Mouse (Mus musculus) liver, embryonic 15.5 days (tissue): ENCODE data around the gene Grin2d. TPM values are rescaled to one million over a fixed set of nuclear protein-coding genes. Genes with fewer than 3 reads are reported as not detected.
"Not testable (repeated sequence)": the region's sequence is repeated elsewhere in the genome, so short reads cannot be mapped to it uniquely, and the experiment has no call there.

Experiments
- ATAC-seq: fragments of 200-750 bp; cut with Nextera tagmentation; 2 replicates; pipeline ENCODE4 v1.8.0; 2017; ENCODE audit warnings: moderate number of reproducible peaks, mild to moderate bottlenecking, moderate library complexity; ENCODE audit not compliant: insufficient read depth
- H3K27ac ChIP-seq: fragments of 300-500 bp; sonication (generic); replicated peaks from 2 replicates; pipeline ENCODE4 v1.5.1; 2015; ENCODE audit warnings: mild to moderate bottlenecking, inconsistent platforms
- H3K27me3 ChIP-seq: fragments of 300-500 bp; sonication (generic); 2 replicates; pipeline ENCODE4 v1.6.1; 2015; ENCODE audit warnings: mild to moderate bottlenecking, inconsistent platforms
- H3K36me3 ChIP-seq: fragments of 300-500 bp; sonication (generic); replicated peaks from 2 replicates; pipeline ENCODE4 v1.6.1; 2015; ENCODE audit warnings: moderate library complexity, mild to moderate bottlenecking, inconsistent platforms
- H3K4me1 ChIP-seq: fragments of 300-500 bp; sonication (generic); replicated peaks from 2 replicates; pipeline ENCODE4 v1.6.1; 2015; ENCODE audit warnings: inconsistent platforms
- H3K4me2 ChIP-seq: fragments of 300-500 bp; sonication (generic); 2 replicates; pipeline ENCODE4 v1.6.1; 2015; ENCODE audit warnings: moderate library complexity, mild to moderate bottlenecking, inconsistent platforms
- H3K4me3 ChIP-seq: fragments of 300-500 bp; sonication (generic); replicated peaks from 2 replicates; pipeline ENCODE4 v1.5.1; 2015; ENCODE audit warnings: mild to moderate bottlenecking, inconsistent platforms
- H3K9ac ChIP-seq: fragments of 300-500 bp; sonication (generic); 2 replicates; pipeline ENCODE4 v1.6.1; 2015; ENCODE audit warnings: moderate library complexity, mild to moderate bottlenecking, inconsistent platforms
- H3K9me3 ChIP-seq: fragments of 300-500 bp; sonication (generic); replicated peaks from 2 replicates; pipeline ENCODE4 v1.6.1; 2016; ENCODE audit warnings: inconsistent platforms
- WGBS: fragments of 180-500 bp; shearing (Covaris S2); methylation state at CpG from one replicate; pipeline ENCODE4 v1.1.7; 2015; ENCODE audit warnings: mixed read lengths; ENCODE audit not compliant: insufficient replicate concordance; 5-methylcytosine and 5-hydroxymethylcytosine counted together
- polyA plus RNA-seq: library from polyadenylated mRNA; unstranded; fragments of >200 nt; fragmentation: Nextera tagmentation; extraction: Ambion mirVana; gene quantifications from 2 replicates; pipeline ENCODE4 v1.2.1, GENCODE M21; 2015

Gene Grin2d
- polyA plus RNA-seq, 1 experiment from 2014 or later, result 0.05 TPM

DNA sequence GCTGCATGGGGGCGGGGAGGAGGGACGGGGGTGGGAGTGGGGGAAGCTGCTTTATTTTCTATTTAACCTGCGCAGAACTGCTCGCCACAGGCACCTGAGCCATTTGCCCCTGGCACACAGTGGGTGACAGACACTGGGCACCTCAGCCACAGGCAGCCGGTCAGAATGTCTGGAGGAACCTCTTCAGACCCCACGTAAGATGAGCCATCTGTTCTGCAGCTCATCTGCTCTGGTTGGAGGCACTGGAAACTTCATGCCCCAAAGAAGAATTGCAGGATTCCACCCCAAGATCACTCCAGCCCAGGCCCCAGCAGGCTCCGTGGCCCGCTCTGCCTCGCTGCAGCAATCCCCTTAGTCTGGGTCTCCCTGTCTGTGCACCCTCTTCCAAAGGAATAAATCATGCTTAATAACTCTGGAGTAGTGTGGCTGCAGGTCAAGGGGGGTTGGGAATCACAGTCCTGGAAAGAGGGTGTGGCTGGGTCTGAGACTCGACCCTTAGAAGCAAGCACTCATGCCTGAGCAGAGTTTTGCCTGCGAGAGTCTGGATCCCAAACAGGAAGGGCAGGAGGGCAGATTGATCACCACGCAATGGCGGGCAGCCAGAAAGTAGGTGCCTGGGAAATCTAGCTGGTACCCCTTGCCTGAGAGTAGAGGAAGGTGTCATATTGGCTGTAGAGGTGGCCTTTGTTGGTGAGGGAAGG, 39.0 kb upstream of the Grin2d start:
- Histone ChIP-seq H3K9ac (no peak overlapping the region), H3K4me1 (peaks cover 59% of the 10 kb centered on the region), H3K36me3 (peaks cover 31% of the 10 kb centered on the region), H3K4me2 (peak overlapping the region; percentile 55), H3K9me3 (no peaks in the 10 kb centered on the region), H3K4me3 (peak overlapping the region; percentile 45), H3K27me3 (no peaks in the 10 kb centered on the region), H3K27ac (peak overlapping the region; percentile 45; the same call in 1 of the 2 replicates)
- WGBS, result 37% methylated on average over 13 of the region's 13 CpGs
- ATAC-seq, result 0 out of 2 replicates have a peak, but pooled peaks have one; percentile 1

DNA sequence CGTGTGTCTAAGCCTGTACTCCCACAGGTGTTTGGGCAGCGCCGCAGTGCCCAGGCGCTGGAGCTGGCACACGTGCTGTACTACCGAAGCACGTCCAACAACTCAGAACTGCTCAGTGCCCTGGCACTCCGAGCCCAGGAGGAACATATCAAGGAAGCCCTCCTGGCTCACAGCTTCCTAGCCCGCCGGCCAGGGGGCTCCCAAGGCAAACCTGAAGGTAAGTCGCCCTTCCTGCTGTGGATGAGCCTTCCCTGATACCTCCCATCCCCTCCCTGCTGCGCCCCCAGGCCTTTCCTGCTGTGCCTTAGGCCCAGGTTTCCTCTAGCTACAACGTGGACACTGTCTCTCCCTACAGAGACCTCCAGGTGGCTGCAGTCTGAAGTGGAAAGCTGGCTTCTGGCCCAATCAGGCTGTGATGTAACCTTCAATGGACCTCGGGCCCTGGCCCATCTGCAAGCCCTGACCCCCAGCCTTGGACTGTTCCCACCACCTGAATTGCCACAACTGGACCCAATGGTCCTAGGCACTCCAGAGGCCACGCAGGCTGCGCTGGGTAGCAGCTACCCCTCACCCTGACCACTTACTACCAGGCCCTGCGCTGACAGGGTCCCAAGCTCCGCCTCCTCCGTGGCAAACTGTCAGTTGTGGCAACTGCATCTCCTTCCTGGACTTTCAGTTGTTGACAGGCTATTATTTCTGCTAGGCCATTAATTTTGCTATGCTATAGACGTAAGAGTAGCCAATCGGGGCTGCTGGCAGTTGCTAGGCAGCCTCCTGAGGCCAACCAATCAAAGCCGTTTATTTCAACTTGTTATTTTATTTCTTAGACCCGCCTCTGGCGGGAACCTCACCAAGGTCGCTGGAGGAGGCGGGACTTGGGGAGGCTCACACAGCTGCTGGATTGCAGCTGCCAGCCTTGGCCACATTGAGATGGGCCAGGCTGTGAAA, 38.2 kb upstream of the Grin2d start:
- Histone ChIP-seq H3K4me1 (peaks cover 51% of the 10 kb centered on the region), H3K9me3 (no peaks in the 10 kb centered on the region), H3K27me3 (no peaks in the 10 kb centered on the region), H3K4me2 (peak overlapping the region; percentile 55), H3K27ac (peak overlapping the region; percentile 45), H3K9ac (peak overlapping the region; percentile 35), H3K36me3 (peaks cover 31% of the 10 kb centered on the region), H3K4me3 (peak overlapping the region; percentile 45)
- WGBS, result 40% methylated on average over 26 of the region's 26 CpGs
- peak; percentile 43 for ATAC-seq

DNA sequence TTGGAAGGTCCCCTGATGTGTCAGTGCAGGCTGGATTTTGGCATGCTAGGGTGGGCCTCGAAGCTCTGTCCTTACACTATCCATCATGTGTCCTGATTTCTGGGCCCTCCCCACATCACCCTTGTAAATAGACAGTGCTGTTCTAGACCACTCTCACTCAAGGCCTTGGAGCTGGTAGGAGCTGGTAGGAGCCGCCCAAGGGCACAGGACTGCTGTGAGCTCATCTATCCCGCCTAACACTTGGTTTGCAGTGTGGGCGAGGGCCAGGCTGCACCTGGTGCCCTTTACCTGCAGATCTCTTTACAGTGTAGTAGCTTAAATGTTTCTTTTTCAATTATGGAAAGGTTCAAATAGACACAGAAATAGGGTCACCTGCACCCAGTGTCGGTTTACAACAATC, 36.8 kb upstream of the Grin2d start:
- H3K4me3 ChIP-seq, result no peak overlapping the region
- WGBS, result 72% methylated on average over 5 of the region's 5 CpGs
- no peak overlapping the region for H3K4me2 ChIP-seq
- no peak for ATAC-seq
- no peaks in the 10 kb centered on the region for H3K9me3 ChIP-seq
- peaks cover 41% of the 10 kb centered on the region for H3K36me3 ChIP-seq
- H3K27ac ChIP-seq, result no peak overlapping the region
- H3K9ac ChIP-seq, result no peak overlapping the region
- no peaks in the 10 kb centered on the region for H3K27me3 ChIP-seq
- H3K4me1 ChIP-seq, result peaks cover 37% of the 10 kb centered on the region

DNA sequence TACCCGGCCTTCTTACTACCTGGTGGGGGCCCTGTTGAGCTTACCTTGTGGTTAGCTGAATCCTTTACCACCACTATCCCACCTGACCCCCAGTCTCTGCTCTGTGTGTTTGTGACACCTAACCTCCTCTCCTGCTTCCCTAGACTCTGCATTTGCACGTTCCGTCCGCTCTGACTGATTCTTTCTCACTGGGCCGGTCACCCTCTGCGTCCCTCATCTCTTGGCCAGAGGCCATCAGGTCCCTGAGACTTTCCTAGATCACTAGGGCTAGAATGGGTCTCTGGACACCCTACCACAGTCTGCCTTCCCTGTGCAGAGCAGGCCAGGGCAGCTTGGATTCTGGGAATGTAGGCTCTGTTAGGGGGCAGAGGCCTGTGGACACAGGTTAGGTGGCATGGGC, 35.9 kb upstream of the Grin2d start:
- Histone ChIP-seq H3K4me1 (peaks cover 28% of the 10 kb centered on the region), H3K4me3 (no peak overlapping the region), H3K4me2 (no peak overlapping the region), H3K36me3 (peaks cover 48% of the 10 kb centered on the region), H3K27ac (no peak overlapping the region), H3K9me3 (no peaks in the 10 kb centered on the region), H3K9ac (no peak overlapping the region), H3K27me3 (no peaks in the 10 kb centered on the region)
- WGBS, result 70% methylated on average over 6 of the region's 6 CpGs
- ATAC-seq, result no peak

DNA sequence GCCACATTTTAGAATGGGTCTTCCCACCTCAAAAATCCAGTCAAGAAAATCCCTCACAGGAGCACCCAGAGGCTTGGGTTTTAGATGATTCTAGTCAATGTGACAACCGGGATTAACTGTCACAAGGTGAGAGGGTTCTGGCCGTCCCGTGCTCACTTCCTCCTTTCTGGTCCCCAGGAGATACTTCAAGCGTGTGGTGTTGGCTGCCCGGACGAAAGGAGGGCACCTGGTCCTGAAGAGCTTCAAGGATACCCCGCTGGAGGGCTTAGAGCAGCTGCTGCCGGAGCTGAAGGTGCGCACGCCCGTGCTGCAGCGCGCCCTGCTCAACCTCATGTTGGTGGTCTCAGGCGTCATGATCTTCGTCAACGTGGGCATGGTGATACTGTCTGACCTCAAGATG, 31.0 kb upstream of the Grin2d start:
- H3K4me1 ChIP-seq, result no peaks in the 10 kb centered on the region
- H3K27me3 ChIP-seq, result no peaks in the 10 kb centered on the region
- no peak overlapping the region for H3K27ac ChIP-seq
- peaks cover 55% of the 10 kb centered on the region for H3K36me3 ChIP-seq
- no peaks in the 10 kb centered on the region for H3K9me3 ChIP-seq
- ATAC-seq, result no peak
- no peak overlapping the region for H3K9ac ChIP-seq
- no peak overlapping the region for H3K4me3 ChIP-seq
- WGBS, result 77% methylated on average over 16 of the region's 16 CpGs
- no peak overlapping the region for H3K4me2 ChIP-seq

DNA sequence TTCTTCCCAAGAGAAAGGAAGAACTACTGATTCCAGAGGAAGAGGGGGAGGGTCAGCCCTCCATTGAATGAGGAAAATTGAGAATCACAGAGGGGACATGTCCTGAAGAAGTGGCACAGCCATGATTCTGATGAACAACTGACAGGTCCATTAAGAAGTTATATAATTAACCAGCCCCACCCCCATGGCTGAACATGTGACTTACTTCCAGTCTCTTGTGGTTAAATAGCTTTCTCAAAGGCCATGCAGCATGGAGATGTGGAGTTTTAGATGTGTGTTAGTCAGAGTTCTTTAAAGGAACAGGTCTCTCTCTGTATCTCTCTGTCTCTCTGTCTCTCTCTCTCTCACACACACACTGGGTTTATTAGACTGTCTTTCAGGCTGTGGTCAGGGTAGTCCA, 30.2 kb upstream of the Grin2d start:
- no peaks in the 10 kb centered on the region for H3K4me1 ChIP-seq
- H3K27ac ChIP-seq, result no peak overlapping the region
- no peak overlapping the region for H3K4me2 ChIP-seq
- H3K27me3 ChIP-seq, result no peaks in the 10 kb centered on the region
- peaks cover 7% of the 10 kb centered on the region; the same call in 1 of the 2 replicates for H3K9me3 ChIP-seq
- H3K9ac ChIP-seq, result no peak overlapping the region
- no peak overlapping the region for H3K4me3 ChIP-seq
- ATAC-seq, result no peak
- peaks cover 56% of the 10 kb centered on the region for H3K36me3 ChIP-seq

DNA sequence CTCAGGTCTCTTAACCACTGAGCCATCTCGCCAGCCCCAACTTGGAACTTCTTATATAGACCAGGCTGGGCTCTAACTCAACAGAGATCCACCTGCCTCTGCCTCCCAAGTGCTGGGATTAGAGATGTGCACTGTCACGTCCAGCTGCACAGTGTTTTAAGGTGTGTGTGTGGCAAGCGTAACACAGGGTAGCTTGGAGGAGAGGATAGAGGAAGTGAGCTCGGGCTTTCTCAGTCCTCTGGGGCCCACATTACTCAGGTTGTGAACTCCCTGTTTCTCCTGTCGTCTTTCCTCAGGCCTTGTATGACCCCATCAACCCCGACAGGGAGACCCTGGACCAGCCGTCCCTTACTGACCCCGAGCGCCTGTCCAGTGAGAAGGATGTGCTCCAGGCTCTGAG, 28.4 kb upstream of the Grin2d start:
- WGBS, result 62% methylated on average over 9 of the region's 9 CpGs

DNA sequence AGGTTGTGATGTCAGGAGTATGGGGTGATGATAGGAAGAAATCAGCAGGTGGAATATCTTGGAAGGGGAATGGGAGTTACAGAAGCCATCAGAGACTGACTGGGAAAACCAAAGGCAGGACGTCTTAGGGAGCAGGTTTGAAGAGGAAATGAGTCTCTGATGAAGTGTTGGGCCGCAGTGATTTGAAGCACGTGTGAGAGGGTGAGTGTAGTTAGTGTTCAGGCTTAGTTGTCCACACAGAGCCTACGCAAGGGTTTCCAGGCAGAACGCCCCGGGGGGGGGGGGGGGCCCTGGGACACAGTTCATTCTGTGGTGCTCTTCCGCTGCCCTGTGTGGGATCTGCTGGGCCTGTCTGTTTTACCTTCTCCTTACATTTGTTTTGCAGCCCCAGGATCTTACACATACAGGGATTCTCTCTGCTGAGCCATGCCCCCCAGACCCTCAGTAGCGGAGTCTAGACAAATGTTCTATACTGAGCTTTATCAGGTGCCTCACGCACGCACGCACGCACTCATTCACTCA, 24.4 kb upstream of the Grin2d start:
- no peak overlapping the region for H3K9ac ChIP-seq
- WGBS, result 69% methylated on average over 12 of the region's 12 CpGs
- H3K27me3 ChIP-seq, result no peaks in the 10 kb centered on the region
- H3K4me1 ChIP-seq, result peaks cover 18% of the 10 kb centered on the region
- no peak for ATAC-seq
- H3K4me3 ChIP-seq, result no peak overlapping the region
- no peak overlapping the region for H3K27ac ChIP-seq
- H3K4me2 ChIP-seq, result no peak overlapping the region
- peaks cover 9% of the 10 kb centered on the region; the same call in 1 of the 2 replicates for H3K9me3 ChIP-seq
- H3K36me3 ChIP-seq, result peaks cover 13% of the 10 kb centered on the region; the same call in 1 of the 2 replicates

More for the DNA sequence above, 28.4 kb upstream of the Grin2d start:
- Histone ChIP-seq H3K27ac (no peak overlapping the region), H3K27me3 (no peaks in the 10 kb centered on the region), H3K9ac (no peak overlapping the region), H3K4me2 (no peak overlapping the region), H3K4me3 (no peak overlapping the region), H3K9me3 (peaks cover 9% of the 10 kb centered on the region; the same call in 1 of the 2 replicates), H3K36me3 (peaks cover 45% of the 10 kb centered on the region), H3K4me1 (peaks cover 3% of the 10 kb centered on the region)
- no peak for ATAC-seq

DNA sequence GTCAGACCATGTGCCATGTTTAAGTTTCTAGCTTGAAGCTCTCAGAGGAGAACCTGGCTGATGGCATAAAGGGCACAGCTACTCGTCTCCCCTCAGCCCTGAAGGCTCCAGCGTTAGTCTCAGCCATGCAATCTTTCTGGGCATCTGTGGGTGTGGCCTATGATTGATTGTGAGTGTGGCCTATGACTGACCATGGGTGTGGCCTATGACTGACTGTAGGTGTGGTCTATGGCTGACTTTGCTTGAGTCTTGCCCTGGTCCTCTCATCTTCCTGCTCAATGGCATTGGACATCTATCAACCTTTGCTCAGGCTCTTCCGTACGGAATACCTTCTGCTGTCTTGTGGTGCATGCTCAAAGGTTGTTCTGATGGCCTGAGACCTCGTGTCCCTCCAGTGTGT, 23.4 kb upstream of the Grin2d start:
- Histone ChIP-seq H3K36me3 (peaks cover 8% of the 10 kb centered on the region; the same call in 1 of the 2 replicates), H3K9ac (no peak overlapping the region), H3K27ac (no peak overlapping the region), H3K4me3 (no peak overlapping the region), H3K27me3 (no peaks in the 10 kb centered on the region), H3K4me1 (peaks cover 26% of the 10 kb centered on the region), H3K4me2 (no peak overlapping the region), H3K9me3 (peaks cover 9% of the 10 kb centered on the region; the same call in 1 of the 2 replicates)
- no peak for ATAC-seq
- 45% methylated on average over 5 of the region's 5 CpGs for WGBS

DNA sequence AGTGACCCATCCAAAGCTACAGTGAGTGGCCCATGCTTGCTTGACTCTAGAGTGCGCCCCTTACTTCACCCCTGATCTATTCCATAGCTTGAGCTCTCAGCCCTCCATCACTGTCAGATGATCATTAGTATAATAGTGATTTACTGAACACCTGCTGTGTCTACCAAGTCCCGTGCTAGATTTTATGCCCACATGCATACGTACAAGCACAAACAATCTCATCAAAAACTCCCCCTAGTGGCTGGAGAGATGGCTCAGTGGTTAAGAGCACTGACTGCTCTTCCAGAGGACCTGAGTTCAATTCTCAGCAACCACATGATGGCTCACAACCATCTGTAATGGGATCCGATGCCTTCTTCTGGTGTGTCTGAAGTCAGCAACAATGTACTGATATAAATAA, 19.9 kb upstream of the Grin2d start:
- H3K4me2 ChIP-seq, result peak overlapping the region; percentile 88
- peaks cover 35% of the 10 kb centered on the region for H3K4me1 ChIP-seq
- peak overlapping the region; percentile 62 for H3K4me3 ChIP-seq
- H3K36me3 ChIP-seq, ATAC-seq, H3K27me3 ChIP-seq, H3K9me3 ChIP-seq: not testable (repeated sequence)
- 0 out of 2 replicates have a peak overlapping the region, but pooled peaks have one; percentile 56 for H3K9ac ChIP-seq
- WGBS, result 40% methylated on average over 4 of the region's 4 CpGs
- H3K27ac ChIP-seq, result peak overlapping the region; percentile 81

DNA sequence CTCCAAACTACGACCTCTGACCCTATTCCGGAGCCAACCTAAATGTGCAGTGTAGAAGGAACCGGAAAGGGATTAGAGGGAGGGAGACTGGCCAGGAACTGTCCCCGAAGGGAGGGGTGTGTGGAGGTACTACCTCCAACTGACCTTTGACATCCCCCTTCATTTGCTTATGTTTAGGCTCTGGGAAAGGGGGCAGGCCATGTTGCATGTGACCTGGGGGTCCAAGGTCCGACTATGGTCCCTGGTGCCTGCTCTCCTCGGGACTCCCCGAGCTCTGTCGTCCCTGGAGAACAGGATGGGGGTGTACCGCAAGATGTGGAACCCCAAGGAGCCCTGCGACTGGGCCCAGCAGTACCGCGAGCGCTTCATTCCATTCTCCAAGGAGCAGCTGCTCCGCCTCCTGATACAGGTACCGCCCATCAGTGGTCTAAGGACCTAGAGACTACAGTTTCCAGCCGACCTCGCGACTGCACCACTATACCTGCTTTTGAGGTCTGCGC, 19.1 kb upstream of the Grin2d start:
- Histone ChIP-seq H3K4me1 (peaks cover 35% of the 10 kb centered on the region), H3K36me3 (no peaks in the 10 kb centered on the region), H3K9ac (peak overlapping the region; percentile 56), H3K27me3 (no peaks in the 10 kb centered on the region), H3K4me3 (peak overlapping the region; percentile 62), H3K27ac (peak overlapping the region; percentile 81), H3K4me2 (peak overlapping the region; percentile 88), H3K9me3 (no peaks in the 10 kb centered on the region)
- under 1% methylated on average over 19 of the region's 19 CpGs for WGBS
- ATAC-seq, result peak; percentile 75
